Mouse (Mus musculus) thymus, postnatal 25 days (tissue): ENCODE measurements around the gene R3hdm1.
"Not testable (repeated sequence)": the region's sequence is repeated elsewhere in the genome, so short reads cannot be mapped to it uniquely, and the experiment has no call there.

Experiments used
- DNase-seq: peaks from one replicate; pipeline ENCODE4 v3.0.0; 2022

R3hdm1 gene

GRCm38 (mm10) chr1:128141039-128141438 is 37.9 kb downstream of the R3hdm1 start:
- DNase-seq = no peak

GRCm38 (mm10) chr1:128141737-128142136 is 38.6 kb downstream of the R3hdm1 start:
- no peak for DNase-seq

GRCm38 (mm10) chr1:128166956-128167355 is 63.9 kb downstream of the R3hdm1 start:
- no peak for DNase-seq

- no peak for DNase-seq
Measured at GRCm38 (mm10) chr1:128170104-128170503, 67.0 kb downstream of the R3hdm1 start.

- no peak for DNase-seq
Measured at GRCm38 (mm10) chr1:128191426-128191825, 88.3 kb downstream of the R3hdm1 start.

GRCm38 (mm10) chr1:128192369-128192768 is 89.3 kb downstream of the R3hdm1 start:
- no peak for DNase-seq

GRCm38 (mm10) chr1:128194011-128194410 is 90.9 kb downstream of the R3hdm1 start:
- no peak for DNase-seq

GRCm38 (mm10) chr1:128197353-128197752 is 94.3 kb downstream of the R3hdm1 start:
- no peak for DNase-seq

GRCm38 (mm10) chr1:128213261-128213660 is 110.2 kb downstream of the R3hdm1 start:
- DNase-seq = no peak

- DNase-seq = no peak
Measured at GRCm38 (mm10) chr1:128221886-128222285, 118.8 kb downstream of the R3hdm1 start.

- no peak for DNase-seq
Measured at GRCm38 (mm10) chr1:128223304-128223703, 120.2 kb downstream of the R3hdm1 start.

GRCm38 (mm10) chr1:128235181-128235580 is 132.1 kb downstream of the R3hdm1 start:
- no peak for DNase-seq

- DNase-seq = no peak
Measured at GRCm38 (mm10) chr1:128243627-128243995, 140.5 kb downstream of the R3hdm1 start, which contains the start of gene Ubxn4. Gene Ubxn4 (plus strand): TSS chr1:128243964.

GRCm38 (mm10) chr1:128243996-128244726 is 141.1 kb downstream of the R3hdm1 start:
- peak; percentile 98 for DNase-seq

GRCm38 (mm10) chr1:128244727-128245355 is 141.7 kb downstream of the R3hdm1 start:
- DNase-seq = peak; percentile 49

GRCm38 (mm10) chr1:128267061-128267460 is 164.0 kb downstream of the R3hdm1 start:
- not testable (repeated sequence) for DNase-seq

GRCm38 (mm10) chr1:128270731-128271130 is 167.6 kb downstream of the R3hdm1 start:
- DNase-seq = no peak

- no peak for DNase-seq
Measured at GRCm38 (mm10) chr1:128275908-128276307, 172.8 kb downstream of the R3hdm1 start.

- DNase-seq = no peak
Measured at GRCm38 (mm10) chr1:128278563-128278962, 175.5 kb downstream of the R3hdm1 start.

- peak; percentile 6 for DNase-seq
Measured at GRCm38 (mm10) chr1:128281753-128282152, 178.7 kb downstream of the R3hdm1 start.

- no peak for DNase-seq
Measured at GRCm38 (mm10) chr1:128282924-128283323, 179.8 kb downstream of the R3hdm1 start.

- no peak for DNase-seq
Measured at GRCm38 (mm10) chr1:128284157-128284690, 181.1 kb downstream of the R3hdm1 start.

- no peak for DNase-seq
Measured at GRCm38 (mm10) chr1:128285136-128285535, 182.0 kb downstream of the R3hdm1 start.
